Mouse (Mus musculus) E14TG2a.4 (cell line): ENCODE measurements at regions not wholly inside any gene's neighbourhood (a gene's known extent, or its start where the extent isn't known, plus 50 kb on each side); places are given as distances from the start of the nearest gene placed in this dataset.

ENCODE experiments used
- H3K27me3 ChIP-seq: 2 replicates; pipeline ENCODE4 v1.6.1; 2014; ENCODE audit warnings: low read length, control low read depth; ENCODE audit not compliant: insufficient read depth
- H3K36me3 ChIP-seq: 2 replicates; pipeline ENCODE4 v1.6.1; 2014; ENCODE audit warnings: low read length, control low read depth; ENCODE audit not compliant: insufficient read depth
- H3K4me1 ChIP-seq: replicated peaks from 2 replicates; pipeline ENCODE4 v1.6.1; 2014; ENCODE audit warnings: low read depth, low read length, control low read depth
- H3K4me3 ChIP-seq: replicated peaks from 2 replicates; pipeline ENCODE4 v1.5.1; 2014; ENCODE audit warnings: mild to moderate bottlenecking, low read length
- H3K9me3 ChIP-seq: 2 replicates; pipeline ENCODE4 v1.6.1; 2014; ENCODE audit warnings: low read length, control low read depth
- CTCF ChIP-seq: conservative IDR thresholded peaks from 2 replicates; pipeline ENCODE4 v1.5.1; 2014; ENCODE audit warnings: low read length
- NANOG ChIP-seq: IDR thresholded peaks from 2 replicates; pipeline ENCODE4 v1.6.1; 2014; ENCODE audit warnings: borderline replicate concordance, low read length, mixed read lengths
- POU5F1 ChIP-seq: IDR thresholded peaks from 2 replicates; pipeline ENCODE4 v1.6.1; 2014; ENCODE audit warnings: low read length, borderline replicate concordance

DNA sequence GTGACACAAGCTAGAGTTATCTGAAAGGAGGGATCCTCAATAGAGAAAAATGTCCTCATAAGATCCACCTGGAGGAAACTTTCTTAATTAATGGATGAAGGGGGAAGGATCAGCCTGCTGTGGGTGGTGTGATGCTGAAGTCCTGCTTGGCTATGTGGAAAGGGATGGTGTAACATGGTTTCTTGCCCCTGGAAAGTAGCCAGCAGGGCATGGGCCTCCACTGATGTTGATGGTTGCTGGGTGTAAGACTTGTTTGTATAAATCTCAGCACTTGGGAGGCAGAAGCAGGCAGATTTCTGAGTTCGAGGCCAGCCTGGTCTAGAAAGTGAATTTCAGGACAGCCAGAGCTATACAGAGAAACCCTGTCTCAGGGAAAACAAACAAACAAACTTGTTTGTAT lies 152.7 kb upstream of the Foxn2 start:
- Histone ChIP-seq H3K4me3 (no peak overlapping the region), H3K9me3 (peaks cover 26% of the 10 kb centered on the region), H3K27me3 (no peaks in the 10 kb centered on the region), H3K36me3 (no peaks in the 10 kb centered on the region), H3K4me1 (no peaks in the 10 kb centered on the region; the same call in 1 of the 2 replicates)
- no peak for TF ChIP-seq CTCF

GRCm38 (mm10) chr17:88297520-88297919 lies 143.0 kb upstream of the Foxn2 start:
- TF ChIP-seq CTCF (no peak), NANOG (no peak), POU5F1 (no peak)
- Histone ChIP-seq H3K9me3 (no peaks in the 10 kb centered on the region), H3K36me3 (no peaks in the 10 kb centered on the region), H3K27me3 (no peaks in the 10 kb centered on the region), H3K4me1 (peaks cover 13% of the 10 kb centered on the region), H3K4me3 (no peak overlapping the region)

DNA sequence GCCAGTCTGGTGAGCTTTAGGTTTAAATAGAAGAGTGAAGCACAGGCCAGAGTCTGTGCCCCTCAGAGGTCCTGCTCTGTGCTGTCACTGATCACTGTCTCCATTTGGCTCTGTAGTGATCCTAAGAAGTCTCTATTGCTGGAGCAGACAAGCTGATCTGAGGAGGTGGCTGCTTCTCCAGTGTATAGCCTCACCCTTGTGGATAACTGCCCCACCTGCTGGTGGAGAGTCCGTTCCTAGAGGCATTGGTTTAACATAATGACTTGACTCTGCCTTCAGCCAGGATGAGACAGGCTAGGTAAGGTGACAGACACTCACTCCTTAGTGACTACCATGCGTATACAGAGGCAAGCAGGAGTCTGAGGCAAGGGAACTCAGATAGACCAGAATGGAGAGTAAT lies 136.5 kb upstream of the Foxn2 start:
- Histone ChIP-seq H3K27me3 (no peaks in the 10 kb centered on the region), H3K4me3 (no peak overlapping the region), H3K36me3 (no peaks in the 10 kb centered on the region), H3K4me1 (peaks cover 36% of the 10 kb centered on the region), H3K9me3 (peaks cover 13% of the 10 kb centered on the region)
- TF ChIP-seq CTCF (no peak; the same call in 1 of the 2 replicates), NANOG (no peak), POU5F1 (no peak)

DNA sequence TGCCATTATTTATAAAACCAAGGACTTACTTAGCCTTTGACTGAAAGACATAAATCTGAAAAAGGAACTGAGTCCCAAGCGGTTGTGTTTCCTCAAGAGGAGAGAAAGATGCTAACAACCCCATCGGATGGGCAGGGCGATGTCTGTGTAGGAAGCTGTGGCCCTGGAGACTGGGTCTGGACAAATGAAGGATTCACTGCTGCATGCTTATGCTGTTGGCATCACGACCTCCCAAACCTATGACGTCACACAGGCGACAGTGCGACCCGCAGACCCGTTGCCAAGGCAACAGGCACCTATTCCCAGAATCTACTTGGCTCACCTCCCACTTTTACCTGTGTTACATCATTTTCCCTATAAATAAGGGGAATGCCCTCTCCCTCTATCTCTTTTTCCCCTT lies 135.3 kb upstream of the Foxn2 start:
- Histone ChIP-seq H3K27me3 (no peaks in the 10 kb centered on the region), H3K4me3 (no peak overlapping the region), H3K4me1 (peaks cover 36% of the 10 kb centered on the region), H3K9me3 (peaks cover 13% of the 10 kb centered on the region), H3K36me3 (no peaks in the 10 kb centered on the region)
- TF ChIP-seq CTCF = no peak
- no peak for TF ChIP-seq NANOG
- no peak for TF ChIP-seq POU5F1

DNA sequence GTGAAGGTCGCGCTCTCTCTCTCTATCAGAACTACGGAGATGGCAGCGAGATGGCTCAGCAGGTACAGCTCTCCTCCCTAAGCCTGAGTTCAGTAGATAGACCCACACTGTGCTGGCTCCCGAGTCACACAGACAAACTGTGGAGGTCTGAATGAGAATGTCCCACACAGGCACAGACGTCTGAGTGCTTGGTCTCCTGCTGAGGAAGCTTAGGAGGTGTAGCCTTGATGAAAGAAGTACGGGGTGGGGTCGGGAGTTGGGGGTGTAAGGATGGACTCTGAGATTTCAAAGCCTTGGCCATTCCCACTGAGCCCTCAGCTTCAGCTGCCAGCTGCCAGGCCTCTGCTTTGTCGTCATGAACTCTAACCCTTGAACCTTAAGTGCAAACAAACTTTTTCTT lies 134.2 kb upstream of the Foxn2 start:
- peak overlapping the region; percentile 14; the same call in 1 of the 2 replicates for H3K4me3 ChIP-seq
- TF ChIP-seq POU5F1 (no peak), CTCF (no peak), NANOG (peak; percentile 8; the same call in 1 of the 2 replicates)
- H3K27me3 ChIP-seq = no peaks in the 10 kb centered on the region
- peaks cover 36% of the 10 kb centered on the region for H3K4me1 ChIP-seq
- no peaks in the 10 kb centered on the region for H3K36me3 ChIP-seq
- H3K9me3 ChIP-seq = peaks cover 22% of the 10 kb centered on the region

GRCm38 (mm10) chr17:88307082-88307481 lies 133.4 kb upstream of the Foxn2 start:
- TF ChIP-seq NANOG = no peak
- TF ChIP-seq CTCF = no peak
- no peak for TF ChIP-seq POU5F1
- no peaks in the 10 kb centered on the region for H3K36me3 ChIP-seq
- no peaks in the 10 kb centered on the region for H3K27me3 ChIP-seq
- 0 out of 2 replicates have a peak overlapping the region, but pooled peaks have one; percentile 14 for H3K4me3 ChIP-seq
- peaks cover 27% of the 10 kb centered on the region for H3K9me3 ChIP-seq
- peaks cover 36% of the 10 kb centered on the region for H3K4me1 ChIP-seq

DNA sequence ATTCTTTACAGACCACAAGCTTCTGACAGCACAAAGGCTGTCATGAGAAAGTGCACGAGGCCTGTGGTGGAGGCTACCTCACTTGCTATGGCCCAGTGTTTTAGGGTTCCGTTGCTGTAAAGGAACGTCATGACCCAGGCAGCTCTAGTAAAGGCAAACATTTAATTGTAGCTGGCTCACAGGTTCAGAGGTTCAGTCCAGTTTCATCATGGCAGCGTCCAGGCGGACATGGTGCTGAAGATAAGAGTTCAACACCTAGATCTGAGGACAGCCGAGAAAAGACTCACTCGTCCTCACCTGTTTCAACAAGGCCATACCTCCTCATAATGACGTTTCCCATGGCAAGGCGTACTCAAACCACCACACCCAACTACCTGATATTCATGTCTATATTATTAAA lies 132.7 kb upstream of the Foxn2 start:
- Histone ChIP-seq H3K4me3 (no peak overlapping the region), H3K9me3 (peaks cover 27% of the 10 kb centered on the region), H3K36me3 (no peaks in the 10 kb centered on the region), H3K4me1 (peaks cover 36% of the 10 kb centered on the region), H3K27me3 (no peaks in the 10 kb centered on the region)
- TF ChIP-seq CTCF = no peak
- TF ChIP-seq POU5F1 = no peak
- TF ChIP-seq NANOG = no peak

GRCm38 (mm10) chr17:88312876-88313275 lies 127.6 kb upstream of the Foxn2 start:
- TF ChIP-seq NANOG (no peak), CTCF (peak; percentile 93)
- Histone ChIP-seq H3K4me1 (peaks cover 11% of the 10 kb centered on the region), H3K9me3 (peaks cover 16% of the 10 kb centered on the region), H3K36me3 (no peaks in the 10 kb centered on the region), H3K27me3 (no peaks in the 10 kb centered on the region), H3K4me3 (no peak overlapping the region)

- peaks cover 23% of the 10 kb centered on the region for H3K4me1 ChIP-seq
These were observed 124.1 kb upstream of the Foxn2 start for GRCm38 (mm10) chr17:88316213-88316967.

More at GRCm38 (mm10) chr17:88316213-88316967, 124.1 kb upstream of the Foxn2 start:
- TF ChIP-seq CTCF (no peak), POU5F1 (no peak), NANOG (no peak)
- Histone ChIP-seq H3K36me3 (no peaks in the 10 kb centered on the region), H3K9me3 (peaks cover 7% of the 10 kb centered on the region), H3K4me3 (no peak overlapping the region), H3K27me3 (no peaks in the 10 kb centered on the region)
